Mouse (Mus musculus) retina, embryonic 14.5 days (tissue): ENCODE measurements around the gene Foxj2.

Experiments
- DNase-seq: peaks from one replicate; pipeline ENCODE4 v3.0.0-alpha.2; 2015; ENCODE audit warnings: low spot score

Foxj2 gene

DNA sequence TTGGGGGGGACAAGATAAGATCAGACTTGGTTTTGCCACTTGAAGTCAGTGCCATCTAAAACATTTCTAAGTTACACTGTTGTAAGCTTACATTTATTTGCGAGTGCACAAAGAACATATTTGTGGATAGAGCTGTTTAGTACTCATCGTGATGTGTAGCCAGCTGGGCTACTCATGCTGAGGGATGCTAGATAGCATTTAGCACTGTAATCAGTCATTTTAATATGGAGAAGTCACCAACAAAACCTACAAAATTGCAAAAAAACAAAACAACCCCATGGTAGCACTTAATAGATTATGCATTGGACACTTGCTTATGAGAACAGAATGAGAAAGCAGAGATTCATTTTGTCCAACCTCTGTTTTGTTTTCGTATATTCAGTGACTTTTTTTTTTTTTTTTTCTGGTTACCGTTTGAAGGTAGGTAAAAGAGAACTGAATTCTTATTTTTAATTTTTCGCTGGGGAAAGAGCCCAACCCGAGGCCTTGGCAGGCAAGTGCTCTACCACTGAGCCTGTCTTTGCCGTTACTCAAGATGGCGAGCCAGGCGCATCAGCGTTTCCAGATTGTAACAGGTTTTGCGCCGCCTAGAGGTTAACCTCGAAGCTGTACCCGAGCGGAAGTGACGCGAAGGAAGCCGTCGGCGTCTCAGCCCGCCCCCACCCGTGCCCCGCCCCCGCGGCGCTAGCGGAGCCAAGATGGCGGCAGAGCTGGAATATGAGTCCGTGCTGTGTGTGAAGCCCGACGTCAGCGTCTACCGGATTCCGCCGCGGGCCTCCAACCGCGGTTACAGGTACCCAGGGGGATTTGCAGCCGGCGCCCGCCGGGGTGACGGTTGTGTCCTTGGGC is 54.4 kb downstream of the Foxj2 start, which contains the start of gene Necap1:
Gene Necap1 (plus strand): TSS at position 604 of the 849 bp plus-strand sequence.
- DNase-seq = peak; percentile 98

DNA sequence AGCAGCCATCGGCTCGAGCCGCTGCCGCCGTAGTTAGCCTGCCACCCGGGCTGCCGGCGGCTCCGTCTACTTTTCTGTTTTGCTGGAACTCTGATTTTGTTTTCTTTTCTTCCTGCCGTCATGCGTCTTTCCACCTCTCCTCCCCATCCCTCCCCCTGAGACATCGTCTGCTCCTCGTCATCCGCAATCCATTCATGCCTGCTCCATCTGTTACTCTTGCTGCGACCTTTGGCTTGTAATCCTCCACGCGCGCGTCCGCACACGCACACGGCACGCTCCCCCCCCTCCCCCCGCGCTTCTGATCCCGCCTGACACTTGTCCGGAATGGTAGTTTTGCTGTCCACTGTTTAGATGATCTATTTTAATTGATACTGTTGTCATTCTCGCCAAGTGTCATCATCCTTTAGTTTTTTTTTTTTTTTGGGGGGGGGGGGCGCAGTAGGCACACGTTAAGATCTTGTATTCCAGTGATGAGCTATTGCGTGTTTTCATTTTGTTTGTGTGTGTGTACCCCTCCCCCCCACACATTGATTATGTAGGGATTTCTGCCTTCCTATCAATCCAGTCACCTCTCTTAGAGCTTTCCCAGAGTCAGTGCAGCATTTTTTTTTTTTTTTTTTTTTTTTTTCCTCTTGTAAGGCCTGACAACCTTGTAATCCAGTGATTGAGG is 55.1 kb downstream of the Foxj2 start:
- peak; percentile 52 for DNase-seq

DNA sequence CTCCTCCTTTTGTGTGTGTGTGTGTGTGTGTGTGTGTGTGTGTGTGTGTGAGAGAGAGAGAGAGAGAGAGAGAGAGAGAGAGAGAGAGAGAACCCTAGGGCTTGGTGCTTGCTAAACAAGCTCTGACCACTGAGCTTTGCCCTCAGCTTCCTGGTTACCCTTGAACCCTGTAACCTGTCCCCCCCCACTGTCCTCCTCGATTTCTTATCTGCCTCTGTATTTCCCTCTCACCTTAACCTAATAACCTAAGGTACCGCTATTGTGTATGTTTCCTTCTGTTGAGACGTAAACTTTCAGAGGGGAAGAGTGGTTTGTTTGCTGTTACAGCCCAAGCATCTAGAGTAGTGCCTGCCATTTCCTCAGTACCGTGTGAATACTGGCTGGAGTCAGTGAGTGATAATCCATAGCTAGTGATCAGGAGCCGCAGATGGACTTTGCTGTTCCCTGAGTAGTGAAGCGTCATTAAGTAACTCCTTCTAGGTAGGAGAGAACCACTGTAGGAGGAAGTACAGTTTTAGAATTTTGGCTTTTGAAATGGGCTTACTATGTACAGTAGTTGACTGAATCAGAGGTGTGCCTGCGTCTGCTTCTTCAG is 59.5 kb downstream of the Foxj2 start:
- no peak for DNase-seq

DNA sequence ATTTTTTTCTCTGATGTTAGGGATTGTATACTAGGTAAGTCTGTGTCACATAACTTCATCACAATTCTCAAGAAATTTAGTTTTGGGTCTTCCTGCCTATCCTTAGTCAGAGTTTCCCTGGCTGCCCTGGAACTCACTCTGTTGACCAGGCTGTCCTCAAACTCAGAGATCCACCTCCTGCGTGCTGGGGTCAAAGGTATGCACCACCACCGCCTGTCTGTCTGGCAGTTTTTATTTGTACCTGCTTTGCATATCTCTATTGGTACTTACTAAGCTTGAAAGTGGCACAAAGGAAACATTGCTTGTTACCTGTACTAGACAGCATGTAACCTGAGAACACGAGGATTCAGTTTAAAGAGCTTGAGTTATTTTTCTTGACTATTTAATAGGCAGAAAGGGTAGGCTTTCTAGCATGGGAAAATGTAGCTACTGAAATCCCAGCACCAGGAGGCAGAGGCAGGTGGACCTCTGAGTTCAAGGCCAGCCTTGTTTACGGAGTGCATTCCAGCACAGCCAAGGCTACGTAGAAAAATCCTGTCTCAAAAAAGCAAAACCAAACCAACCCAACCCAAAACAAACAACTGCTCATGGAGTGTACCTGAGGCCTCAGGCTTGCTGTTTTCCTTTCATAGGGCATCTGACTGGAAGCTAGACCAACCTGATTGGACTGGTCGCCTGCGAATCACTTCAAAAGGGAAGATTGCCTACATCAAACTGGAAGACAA is 60.2 kb downstream of the Foxj2 start:
- no peak for DNase-seq

DNA sequence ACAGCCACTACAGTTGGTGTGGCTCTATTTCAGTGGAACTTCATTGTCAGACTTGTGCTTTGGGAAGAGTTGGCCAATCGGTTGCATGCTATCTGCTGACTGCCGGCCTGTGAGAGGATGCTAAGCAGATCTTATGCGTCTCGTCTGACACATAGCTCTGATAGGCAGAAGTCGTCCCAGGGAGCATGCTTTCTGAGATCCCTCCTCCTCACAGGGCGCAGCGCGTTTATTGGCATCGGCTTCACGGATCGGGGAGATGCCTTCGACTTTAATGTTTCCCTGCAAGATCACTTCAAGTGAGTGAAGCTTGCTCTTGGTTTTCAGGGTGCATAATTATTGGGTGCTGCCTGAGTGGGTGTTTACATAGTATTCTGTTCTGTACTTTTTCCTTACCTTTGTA is 61.6 kb downstream of the Foxj2 start:
- DNase-seq = no peak

DNA sequence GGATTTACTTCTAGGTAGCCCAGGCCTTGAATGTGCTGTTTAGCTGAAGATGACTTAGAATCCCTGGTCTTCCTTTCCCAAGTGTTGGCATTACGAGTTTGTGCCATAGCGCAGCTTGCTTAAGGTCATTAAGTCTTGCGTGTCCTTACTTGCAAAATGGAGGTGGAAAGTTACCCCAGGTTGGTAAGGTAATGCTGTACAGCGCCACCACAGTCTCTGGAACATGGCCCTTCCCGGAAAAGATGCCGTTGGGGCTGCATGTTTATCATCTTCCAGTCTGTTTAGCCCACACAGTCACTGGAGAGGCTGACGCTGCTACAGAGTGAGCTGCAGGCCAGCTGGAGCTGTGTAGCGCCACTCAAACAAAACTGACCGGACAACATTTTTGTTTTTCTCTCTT is 63.9 kb downstream of the Foxj2 start:
- DNase-seq = no peak

DNA sequence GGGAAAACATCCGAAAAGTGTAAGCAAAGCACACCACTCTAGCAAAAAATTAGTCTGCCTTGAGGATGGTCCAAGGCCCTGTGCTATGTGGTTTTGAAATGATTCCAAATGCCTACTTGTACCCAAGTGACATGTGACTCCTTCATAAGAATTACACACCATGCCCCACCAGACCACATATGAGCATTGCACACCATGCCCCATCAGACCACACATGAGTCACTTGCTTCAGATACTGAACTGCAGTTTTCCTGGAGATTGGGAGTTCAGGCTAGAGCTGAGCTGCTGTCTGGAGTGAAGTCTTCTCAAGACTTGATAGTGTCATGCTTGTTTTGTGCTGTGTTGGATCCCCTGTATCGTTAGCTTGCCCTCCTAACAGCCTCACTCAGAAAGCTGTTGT is 69.9 kb downstream of the Foxj2 start:
- no peak for DNase-seq

DNA sequence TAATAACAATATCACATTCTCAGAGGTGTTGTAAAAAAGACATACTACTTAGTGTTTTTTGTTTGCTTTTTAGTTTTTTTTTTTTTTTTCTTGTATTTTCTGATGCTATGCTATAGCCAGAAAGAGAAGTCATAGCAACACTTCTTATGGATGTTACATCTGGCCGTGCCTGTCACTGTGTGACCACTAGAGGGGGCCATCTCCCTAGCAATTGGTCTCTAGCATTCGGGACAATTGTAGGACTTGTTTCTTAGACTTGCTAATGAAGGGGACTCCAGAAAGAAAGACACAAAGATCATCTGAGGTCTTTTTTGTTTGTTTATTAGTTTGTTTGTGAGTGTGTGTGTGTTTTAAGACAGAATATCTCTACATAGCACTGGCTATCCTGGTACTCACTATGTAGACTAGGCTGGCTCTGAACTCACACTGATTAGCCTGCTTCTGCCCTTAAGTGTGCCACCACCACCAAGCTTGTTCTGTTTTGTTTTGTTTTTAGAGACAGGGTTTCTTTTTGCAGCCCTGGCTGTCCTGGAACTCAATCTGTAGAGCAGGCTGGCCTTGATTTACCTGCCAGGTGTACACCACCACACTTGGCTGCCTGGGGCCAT is 72.8 kb downstream of the Foxj2 start:
- DNase-seq = peak; percentile 80
